Mouse (Mus musculus): ENCODE measurements around the gene Sympk. TPM values are rescaled to one million over a fixed set of nuclear protein-coding genes. Genes with fewer than 3 reads are reported as not detected.

The Sympk gene
- 100 to 1,000 TPM; 122 to 133 TPM for total RNA-seq (2021)

GRCm38 (mm10) chr7:19024096-19024506, at the start of gene Sympk:
TSS of gene Sympk (plus strand) at chr7:19024377.
- intact Hi-C loops (cut with DNase I) = no loop called here
- peak; percentile 95 to 97 for DNase-seq (ENCODE audit: low spot score in 2 of 2)

- intact Hi-C loops (cut with DNase I) = no loop called here
- peak in 1 of 2 experiments; percentile 71 for DNase-seq (ENCODE audit: low spot score in 2 of 2)
These were observed 45.8 kb upstream of the Sympk start for GRCm38 (mm10) chr7:18978381-18978780.

DNA sequence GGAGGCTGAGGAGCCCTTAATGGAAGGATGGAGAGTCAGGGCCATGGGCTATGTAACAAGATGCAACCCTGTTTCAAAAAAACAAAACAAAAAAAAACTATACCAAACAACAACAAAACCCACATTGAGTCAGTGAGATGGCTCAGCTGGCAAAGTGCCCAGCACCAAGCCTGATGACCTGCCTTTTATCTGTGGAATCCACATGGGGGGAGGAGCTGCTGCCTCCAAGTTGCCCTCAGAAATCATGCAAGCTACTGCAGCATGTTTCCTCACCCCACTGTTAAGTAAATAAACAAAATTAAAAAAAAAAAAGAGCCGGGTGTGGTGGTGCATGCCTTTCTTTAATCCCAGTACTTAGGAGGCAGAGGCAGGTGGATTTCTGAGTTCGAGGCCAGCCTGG, 37.7 kb upstream of the Sympk start:
- intact Hi-C loops (cut with DNase I) = no loop called here
- no peak for DNase-seq (ENCODE audit: low spot score in 2 of 2)

GRCm38 (mm10) chr7:18987100-18987499, 37.1 kb upstream of the Sympk start, which contains the start of gene Nanos2:
TSS of gene Nanos2 (plus strand) at chr7:18987400.
- intact Hi-C loops (cut with DNase I) = no loop called here
- no peak for DNase-seq (ENCODE audit: low spot score in 2 of 2)

DNA sequence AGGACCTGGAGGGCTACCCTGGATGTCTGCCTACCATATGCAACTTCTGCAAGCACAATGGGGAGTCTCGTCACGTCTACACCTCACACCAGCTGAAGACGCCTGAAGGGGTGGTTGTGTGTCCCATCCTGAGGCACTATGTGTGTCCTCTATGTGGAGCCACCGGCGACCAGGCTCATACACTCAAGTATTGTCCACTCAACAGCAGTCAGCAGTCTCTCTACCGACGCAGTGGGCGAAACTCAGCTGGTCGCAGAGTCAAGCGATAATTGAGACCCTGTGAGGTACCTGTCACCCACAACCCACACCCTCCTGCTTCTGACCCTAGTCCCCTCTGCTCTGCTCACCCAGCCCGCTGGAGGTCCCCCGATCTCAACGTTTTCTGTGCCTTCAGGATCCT, 36.4 kb upstream of the Sympk start:
- DNase-seq (ENCODE audit: low spot score in 2 of 2) = no peak
- intact Hi-C loops (cut with DNase I) = no loop called here

GRCm38 (mm10) chr7:18988780-18989179, 35.4 kb upstream of the Sympk start:
- no peak for DNase-seq (ENCODE audit: low spot score in 2 of 2)
- intact Hi-C loops (cut with DNase I) = no loop called here

DNA sequence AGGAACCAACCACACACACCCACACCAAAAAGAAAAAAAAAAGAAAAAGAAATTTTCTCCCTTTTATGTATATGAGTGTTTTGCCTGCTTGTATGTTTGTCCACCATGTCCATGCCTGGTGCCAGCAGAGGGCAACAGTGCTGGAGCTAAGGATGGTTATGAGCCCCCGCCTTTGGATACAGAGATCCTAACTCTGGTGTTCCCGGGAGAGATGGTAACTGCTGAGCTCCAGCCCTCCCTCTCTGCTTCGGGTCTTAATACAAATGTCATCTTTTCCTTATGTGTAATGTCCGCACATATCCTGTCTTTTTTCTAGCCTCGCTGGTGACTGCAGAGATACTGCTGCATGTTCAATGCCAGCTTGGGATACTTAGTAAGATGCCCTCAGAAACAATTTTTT, 34.2 kb upstream of the Sympk start:
- peak in 1 of 2 experiments; percentile 45 for DNase-seq (ENCODE audit: low spot score in 2 of 2)
- intact Hi-C loops (cut with DNase I) = loop anchor here (2.0 to 5.0 kb wide), 2 partner anchors 65 to 93 kb away; partner anchors contain the start of gene Nova2

GRCm38 (mm10) chr7:18990601-18991295, 33.4 kb upstream of the Sympk start, which contains the start of gene Mypop:
TSS of gene Mypop (plus strand) at chr7:18991245.
- peak; percentile 100 for DNase-seq (ENCODE audit: low spot score in 2 of 2)
- intact Hi-C loops (cut with DNase I) = loop anchor here (2.0 to 5.0 kb wide), 2 partner anchors 66 to 93 kb away; partner anchors contain the start of gene Nova2

DNA sequence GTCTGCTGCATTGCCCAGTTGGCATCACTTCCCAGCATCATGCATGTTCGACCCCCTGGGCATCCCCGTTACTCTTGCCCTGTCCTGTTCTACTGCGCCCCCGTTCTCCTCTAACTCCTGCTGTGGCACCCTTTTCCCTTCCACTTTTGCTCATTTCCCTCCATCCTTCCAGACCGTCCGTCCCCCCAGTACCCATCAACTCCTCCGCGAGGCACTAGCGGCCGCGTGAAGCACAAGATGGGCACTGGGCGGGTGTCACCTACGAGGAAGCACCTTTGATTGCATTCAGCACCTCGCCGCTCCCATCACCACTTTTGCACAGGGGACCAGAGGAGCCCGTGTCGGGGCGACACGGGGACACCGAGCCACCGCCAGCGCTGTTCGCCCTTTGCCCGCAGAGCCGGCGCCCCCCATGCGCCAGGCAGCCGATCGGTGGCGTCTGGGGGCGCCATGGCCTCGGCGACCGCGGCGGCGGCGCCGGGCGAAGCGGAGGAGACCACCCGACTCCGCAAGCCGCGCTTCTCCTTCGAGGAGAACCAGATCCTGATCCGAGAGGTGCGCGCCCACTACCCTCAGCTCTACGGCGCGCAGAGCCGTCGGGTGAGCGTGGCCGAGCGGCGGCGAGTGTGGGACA, 32.4 kb upstream of the Sympk start:
- DNase-seq (ENCODE audit: low spot score in 2 of 2) = peak in 1 of 2 experiments; percentile 51
- intact Hi-C loops (cut with DNase I) = loop anchor here (2.0 to 5.0 kb wide), 2 partner anchors 67 to 94 kb away; partner anchors contain the start of gene Nova2

DNA sequence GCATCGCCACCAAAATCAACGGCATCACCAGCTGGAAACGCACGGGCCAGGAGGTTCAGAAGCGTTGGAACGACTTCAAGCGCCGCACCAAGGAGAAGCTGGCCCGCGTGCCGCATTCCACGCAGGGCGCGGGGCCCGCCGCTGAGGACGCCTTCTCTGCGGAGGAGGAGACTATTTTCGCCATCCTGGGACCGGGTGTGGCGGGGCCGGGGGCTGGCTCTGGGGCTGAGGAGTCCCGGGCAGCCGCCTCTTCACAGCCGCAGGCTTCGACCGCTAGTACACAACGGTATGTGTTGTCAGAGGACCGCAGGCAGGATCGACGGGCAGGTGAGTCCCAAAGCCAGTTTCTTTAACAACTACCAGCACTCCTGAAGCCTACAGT, 31.9 kb upstream of the Sympk start:
- intact Hi-C loops (cut with DNase I) = loop anchor here (5.0 kb wide), 1 partner anchor 95 kb away; no protein-coding TSS in a partner anchor
- DNase-seq (ENCODE audit: low spot score in 2 of 2) = peak in 1 of 2 experiments; percentile 68

DNA sequence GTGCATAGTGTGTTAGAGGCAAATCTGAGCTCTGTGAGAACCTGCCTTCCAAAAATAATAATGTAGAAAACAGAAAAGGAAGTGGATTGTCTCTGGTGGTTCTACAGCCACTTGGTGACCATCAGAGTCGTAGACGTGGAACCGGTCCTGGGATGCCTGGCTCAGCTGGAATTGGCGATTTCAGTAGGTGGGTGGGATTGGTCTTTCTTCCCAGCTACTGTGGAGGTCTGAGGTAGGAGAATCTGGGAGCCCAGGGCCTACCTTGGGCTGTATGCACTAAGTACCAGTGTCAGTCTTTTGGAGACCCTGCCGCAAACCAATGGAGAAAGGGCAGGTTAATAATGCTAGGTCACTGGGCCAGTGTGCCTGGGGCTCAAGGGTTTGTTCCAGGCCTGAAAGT, 31.1 kb upstream of the Sympk start:
- no peak for DNase-seq (ENCODE audit: low spot score in 2 of 2)
- intact Hi-C loops (cut with DNase I) = loop anchor here (5.0 kb wide), 1 partner anchor 96 kb away; no protein-coding TSS in a partner anchor

DNA sequence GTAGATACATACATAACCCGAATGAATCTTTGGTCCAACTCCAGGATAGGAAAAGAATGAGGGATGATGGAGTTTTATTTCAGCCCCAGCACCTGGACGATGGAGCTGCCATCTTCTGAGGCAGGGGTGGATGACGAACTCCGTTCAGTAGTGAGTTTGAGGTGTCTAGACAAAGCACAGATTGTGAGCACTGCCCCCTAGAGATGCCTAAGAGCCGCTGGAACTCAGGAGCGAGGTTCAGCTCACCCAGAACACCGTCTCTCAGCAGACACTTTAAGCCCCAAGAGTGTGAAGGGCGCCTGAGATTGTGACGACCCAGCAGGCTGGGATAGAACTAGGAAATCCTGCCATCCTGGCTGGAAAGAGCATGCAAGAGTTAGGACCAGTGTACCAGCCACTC, 25.3 kb upstream of the Sympk start:
- no peak for DNase-seq (ENCODE audit: low spot score in 2 of 2)
- intact Hi-C loops (cut with DNase I) = no loop called here

GRCm38 (mm10) chr7:19000421-19000820, 23.8 kb upstream of the Sympk start:
- no peak for DNase-seq (ENCODE audit: low spot score in 2 of 2)
- intact Hi-C loops (cut with DNase I) = no loop called here

GRCm38 (mm10) chr7:19001066-19001806, 22.9 kb upstream of the Sympk start:
- intact Hi-C loops (cut with DNase I) = no loop called here
- DNase-seq (ENCODE audit: low spot score in 2 of 2) = no peak

- intact Hi-C loops (cut with DNase I) = no loop called here
These were observed 22.4 kb upstream of the Sympk start for GRCm38 (mm10) chr7:19001807-19002085.

DNA sequence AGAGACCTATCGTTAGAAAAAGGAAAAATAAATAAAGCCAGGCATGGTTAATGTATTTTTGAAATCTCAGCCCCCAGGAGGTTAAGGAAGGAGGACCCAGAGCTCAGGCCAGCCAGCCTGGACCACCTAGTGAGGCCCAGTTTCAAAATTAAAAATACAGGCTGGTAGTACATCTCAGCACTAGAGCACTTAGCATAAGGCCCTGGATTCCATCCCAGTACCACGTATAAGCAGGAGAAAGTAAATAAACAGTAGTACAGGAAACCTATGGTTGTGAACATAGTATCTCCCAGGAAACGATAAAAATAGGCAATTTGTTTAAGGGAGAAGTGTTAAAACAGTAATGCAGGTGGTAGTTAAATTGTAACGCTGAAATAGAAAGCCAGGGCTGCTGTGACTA, 22.1 kb upstream of the Sympk start:
- intact Hi-C loops (cut with DNase I) = no loop called here
- no peak for DNase-seq (ENCODE audit: low spot score in 2 of 2)

More at GRCm38 (mm10) chr7:19001807-19002085, 22.4 kb upstream of the Sympk start:
- DNase-seq (ENCODE audit: low spot score in 2 of 2) = no peak

DNA sequence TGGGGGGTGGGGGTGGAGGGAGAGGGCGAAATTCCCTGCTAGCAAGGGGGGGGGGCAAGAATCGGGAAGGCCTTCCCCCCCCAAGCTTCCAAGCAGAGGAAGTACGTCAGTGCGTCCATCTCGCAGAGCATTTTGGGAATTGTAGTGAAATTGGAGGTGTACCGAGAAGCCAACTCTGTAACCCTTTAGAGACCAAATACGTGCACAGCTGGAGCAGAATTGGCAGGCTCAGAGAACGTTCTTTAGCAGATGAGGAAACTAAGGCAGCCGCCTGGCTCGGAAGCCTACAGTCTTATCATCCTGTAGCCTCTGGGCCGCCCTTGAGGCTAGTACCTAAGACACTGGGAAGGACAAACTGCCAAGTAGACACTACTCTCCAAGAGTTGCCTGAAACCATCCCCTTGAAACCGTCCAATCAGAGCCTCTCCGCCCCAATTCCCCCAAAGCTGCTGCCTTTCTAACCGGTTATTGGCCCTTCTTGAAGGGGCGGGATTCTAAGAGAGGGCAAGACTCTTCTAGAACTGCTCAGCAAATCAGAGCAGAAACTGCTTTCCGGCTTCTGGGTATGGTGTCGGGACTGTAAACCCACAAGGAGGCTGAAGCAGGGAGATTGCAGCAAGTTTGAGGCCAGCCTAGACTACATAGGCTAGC, 21.2 kb upstream of the Sympk start:
- intact Hi-C loops (cut with DNase I) = no loop called here
- DNase-seq (ENCODE audit: low spot score in 2 of 2) = peak; percentile 83 to 93

DNA sequence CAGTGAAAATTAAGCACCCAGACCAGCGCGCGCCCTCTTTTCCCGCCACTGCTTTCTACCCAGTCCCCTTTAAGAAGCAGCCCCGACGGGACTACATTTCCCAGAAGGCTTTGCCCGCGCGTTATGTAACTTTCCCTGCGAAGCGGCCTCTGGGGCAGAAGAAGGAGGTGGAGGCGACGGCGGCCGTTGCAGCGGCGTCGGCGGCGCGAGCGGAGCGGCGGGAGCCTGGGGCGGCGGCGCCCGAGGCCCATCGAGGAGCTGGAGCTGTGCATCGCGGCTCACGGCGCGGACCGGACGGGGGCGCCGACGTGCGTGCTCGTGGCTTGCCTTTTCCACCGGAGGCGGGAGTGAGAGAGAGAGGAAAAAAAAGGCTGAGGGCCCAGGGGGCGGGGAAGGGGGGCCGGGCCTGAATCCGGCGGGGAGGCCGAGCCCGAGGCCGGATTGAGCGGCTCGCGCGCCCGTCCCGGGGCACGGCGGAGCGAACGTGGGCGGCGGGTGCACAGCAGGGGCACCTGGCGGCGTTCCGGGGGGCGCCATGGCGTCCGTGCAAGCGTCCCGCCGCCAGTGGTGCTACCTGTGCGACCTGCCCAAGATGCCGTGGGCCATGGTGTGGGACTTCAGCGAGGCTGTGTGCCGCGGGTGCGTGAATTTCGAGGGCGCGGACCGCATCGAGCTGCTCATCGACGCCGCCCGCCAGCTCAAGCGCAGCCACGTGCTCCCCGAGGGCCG, 20.1 kb upstream of the Sympk start, which contains the start of gene Irf2bp1:
Irf2bp1 (plus strand) TSS at position 143 of the 729 bp plus-strand sequence.
- peak; percentile 94 to 96 for DNase-seq (ENCODE audit: low spot score in 2 of 2)
- intact Hi-C loops (cut with DNase I) = no loop called here

DNA sequence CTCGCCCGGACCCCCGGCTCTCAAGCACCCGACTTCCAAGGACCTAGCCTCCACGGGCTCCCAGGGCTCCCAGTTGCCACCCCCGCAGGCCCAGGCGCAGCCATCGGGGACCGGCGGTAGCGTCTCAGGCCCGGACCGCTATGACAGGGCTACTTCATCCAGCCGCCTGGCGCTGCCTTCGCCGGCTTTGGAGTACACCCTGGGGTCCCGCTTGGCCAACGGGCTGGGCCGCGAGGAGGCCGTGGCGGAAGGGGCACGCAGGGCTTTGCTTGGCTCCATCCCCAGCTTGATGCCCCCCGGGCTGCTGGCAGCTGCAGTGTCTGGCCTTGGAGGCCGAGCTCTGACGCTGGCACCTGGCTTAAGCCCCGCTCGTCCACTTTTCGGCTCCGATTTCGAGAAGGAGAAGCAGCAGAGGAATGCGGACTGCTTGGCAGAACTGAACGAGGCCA, 19.5 kb upstream of the Sympk start:
- intact Hi-C loops (cut with DNase I) = no loop called here
- DNase-seq (ENCODE audit: low spot score in 2 of 2) = no peak

All from left cerebral cortex, postnatal 25 days (tissue).